Mouse (Mus musculus) kidney, adult 2 months (tissue): ENCODE results near the gene Mapk12. TPM values are rescaled to one million over a fixed set of nuclear protein-coding genes. Genes with fewer than 3 reads are reported as not detected.

Experiments
- DNase-seq: peaks from one replicate; pipeline ENCODE4 v3.0.0; 2021
- H3K27ac ChIP-seq: fragments of 200-500 bp; 2 replicates; pipeline ENCODE4 v1.5.1; 2012; ENCODE audit warnings: low read depth, low read length, control low read depth, inconsistent platforms; ENCODE audit not compliant: insufficient read depth
- H3K27me3 ChIP-seq: fragments of 200-500 bp; replicated peaks from 2 replicates; pipeline ENCODE4 v1.6.1; 2012; ENCODE audit warnings: mild to moderate bottlenecking, moderate library complexity, low read length, inconsistent platforms; ENCODE audit not compliant: control insufficient read depth, insufficient read depth
- H3K36me3 ChIP-seq: fragments of 200-500 bp; 2 replicates; pipeline ENCODE4 v1.6.1; 2012; ENCODE audit warnings: mild to moderate bottlenecking, moderate library complexity, low read length, inconsistent platforms; ENCODE audit not compliant: control insufficient read depth, insufficient read depth
- H3K4me1 ChIP-seq: fragments of 200-500 bp; 2 replicates; pipeline ENCODE4 v1.6.1; 2011; ENCODE audit warnings: low read length; ENCODE audit not compliant: control insufficient read depth, insufficient read depth
- H3K4me3 ChIP-seq: fragments of 200-500 bp; 2 replicates; pipeline ENCODE4 v1.5.1; 2011; ENCODE audit warnings: mild to moderate bottlenecking, low read depth, low read length, control low read depth; ENCODE audit not compliant: insufficient read depth
- CTCF ChIP-seq: fragments of 200-500 bp; conservative IDR thresholded peaks from 2 replicates; pipeline ENCODE4 v1.5.1; 2011; ENCODE audit warnings: low read depth, mild to moderate bottlenecking, control low read depth, low read length, moderate library complexity, mixed read lengths; ENCODE audit not compliant: insufficient read depth, insufficient read length
- POLR2A ChIP-seq: fragments of 200-500 bp; IDR thresholded peaks from one replicate; pipeline ENCODE4 v1.6.1; 2011; ENCODE audit warnings: low read depth, low read length, control low read depth
- WGBS: fragments of 180-500 bp; shearing (Covaris S2); methylation state at CpG from one replicate; pipeline ENCODE4 v1.1.7; 2018; 5-methylcytosine and 5-hydroxymethylcytosine counted together
- polyA plus RNA-seq: library from polyadenylated mRNA; depleted of rRNA; stranded (reverse); fragments of >200 nt; gene quantifications from 2 replicates; pipeline ENCODE4 v1.2.3, GENCODE M21; 2012

Gene Mapk12
- polyA plus RNA-seq, 1 experiment: 13.9 TPM

- H3K27ac ChIP-seq: no peak overlapping the region
- TF ChIP-seq POLR2A: no peak
- no peak for TF ChIP-seq CTCF
- DNase-seq: peak; percentile 81
- H3K4me3 ChIP-seq: no peak overlapping the region
- peaks cover 20% of the 10 kb centered on the region for H3K4me1 ChIP-seq
- H3K36me3 ChIP-seq: no peaks in the 10 kb centered on the region
- H3K27me3 ChIP-seq: no peaks in the 10 kb centered on the region
- WGBS: 62% methylated on average over 8 of the region's 8 CpGs
Measured at GRCm38 (mm10) chr15:89126622-89127021, 13.9 kb downstream of the Mapk12 start.

GRCm38 (mm10) chr15:89125351-89125750 is 15.2 kb downstream of the Mapk12 start:
- H3K27ac ChIP-seq: no peak overlapping the region
- no peaks in the 10 kb centered on the region for H3K36me3 ChIP-seq
- H3K27me3 ChIP-seq: no peaks in the 10 kb centered on the region
- no peak for DNase-seq
- no peak for TF ChIP-seq POLR2A
- no peak for TF ChIP-seq CTCF
- no peak overlapping the region for H3K4me3 ChIP-seq
- peaks cover 20% of the 10 kb centered on the region for H3K4me1 ChIP-seq
- 96% methylated on average over 9 of the region's 9 CpGs for WGBS

- no peaks in the 10 kb centered on the region for H3K27me3 ChIP-seq
- TF ChIP-seq CTCF: no peak
- no peak for TF ChIP-seq POLR2A
- 97% methylated on average over 3 of the region's 3 CpGs for WGBS
- DNase-seq: no peak
- H3K36me3 ChIP-seq: no peaks in the 10 kb centered on the region
- H3K4me1 ChIP-seq: peaks cover 20% of the 10 kb centered on the region
- H3K4me3 ChIP-seq: no peak overlapping the region
- H3K27ac ChIP-seq: no peak overlapping the region
Measured at GRCm38 (mm10) chr15:89124312-89124711, 16.2 kb downstream of the Mapk12 start.

- no peak for DNase-seq
- TF ChIP-seq POLR2A (no peak), CTCF (no peak)
- no peaks in the 10 kb centered on the region for H3K36me3 ChIP-seq
- peak overlapping the region; percentile 92 for H3K4me3 ChIP-seq
- WGBS: 19% methylated on average over 11 of the region's 11 CpGs
- peaks cover 16% of the 10 kb centered on the region for H3K4me1 ChIP-seq
- H3K27me3 ChIP-seq: no peaks in the 10 kb centered on the region
- no peak overlapping the region for H3K27ac ChIP-seq
Measured at GRCm38 (mm10) chr15:89123595-89123994, 16.9 kb downstream of the Mapk12 start.

- peak within 1 kb of the TSS; percentile 26; the same call in 1 of the 2 replicates for H3K27ac ChIP-seq
- under 1% methylated on average over 47 of the region's 47 CpGs for WGBS
- H3K36me3 ChIP-seq: no peaks in the 10 kb centered on the region
- TF ChIP-seq POLR2A: peak; percentile 18
- no peak for TF ChIP-seq CTCF
- H3K4me3 ChIP-seq: peak within 1 kb of the TSS; percentile 92
- peak; percentile 97 for DNase-seq
- H3K4me1 ChIP-seq: peaks cover 15% of the 10 kb centered on the region
- no peaks in the 10 kb centered on the region for H3K27me3 ChIP-seq
Measured at GRCm38 (mm10) chr15:89122649-89123366, 17.7 kb downstream of the Mapk12 start, which contains the start of gene Tubgcp6. Gene Tubgcp6, minus strand, starts transcription at chr15:89123112.

- Histone ChIP-seq H3K4me3 (no peak overlapping the region), H3K27ac (no peak overlapping the region), H3K36me3 (no peaks in the 10 kb centered on the region), H3K4me1 (peaks cover 7% of the 10 kb centered on the region; the same call in 1 of the 2 replicates), H3K27me3 (no peaks in the 10 kb centered on the region)
- TF ChIP-seq POLR2A (no peak), CTCF (peak; percentile 24; the same call in 1 of the 2 replicates)
- DNase-seq: no peak
Measured at GRCm38 (mm10) chr15:89118007-89118406, 22.5 kb downstream of the Mapk12 start.

GRCm38 (mm10) chr15:89110147-89110546 is 30.4 kb downstream of the Mapk12 start:
- TF ChIP-seq POLR2A (no peak), CTCF (0 out of 2 replicates have a peak, but pooled peaks have one; percentile 14)
- DNase-seq: no peak
- H3K4me3 ChIP-seq: no peak overlapping the region
- H3K4me1 ChIP-seq: no peaks in the 10 kb centered on the region
- WGBS: 73% methylated on average over 9 of the region's 9 CpGs
- H3K27ac ChIP-seq: no peak overlapping the region
- H3K27me3 ChIP-seq: no peaks in the 10 kb centered on the region
- no peaks in the 10 kb centered on the region for H3K36me3 ChIP-seq

- no peak for TF ChIP-seq CTCF
- no peak for TF ChIP-seq POLR2A
- Histone ChIP-seq H3K4me3 (no peak overlapping the region), H3K4me1 (no peaks in the 10 kb centered on the region), H3K36me3 (no peaks in the 10 kb centered on the region), H3K27me3 (no peaks in the 10 kb centered on the region), H3K27ac (no peak overlapping the region)
- 80% methylated on average over 1 of the region's 1 CpGs for WGBS
- no peak for DNase-seq
Measured at GRCm38 (mm10) chr15:89106976-89107375, 33.5 kb downstream of the Mapk12 start.
